Mouse (Mus musculus): ENCODE results near the gene Efcab14.

DNA sequence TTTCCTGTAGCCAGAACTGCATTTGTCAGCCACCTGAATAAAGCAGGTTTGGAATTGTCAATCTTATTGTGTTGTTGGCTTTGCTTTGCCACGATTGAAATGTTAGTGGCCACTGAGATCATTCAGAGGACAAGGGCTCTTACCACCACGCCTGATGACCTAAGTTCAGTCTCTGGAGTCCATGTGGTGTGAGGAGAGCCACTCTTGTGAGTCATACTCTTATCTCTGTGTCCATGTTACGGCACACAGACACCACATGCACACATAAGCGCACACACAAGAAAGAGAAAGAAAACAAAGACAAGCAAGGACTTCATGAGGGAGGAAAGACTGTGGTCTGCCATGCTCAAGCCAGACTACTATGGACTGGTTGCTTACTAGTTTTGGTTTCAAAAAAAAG, 5.6 kb downstream of the Efcab14 start:
- TF ChIP-seq CTCF (IDR thresholded peaks at IDR 0.05; ENCODE audit: low read depth, low read length), result no peak
- TF ChIP-seq POLR2A (IDR thresholded peaks at IDR 0.05; ENCODE audit: insufficient read depth, low read length), result no peak
- TF ChIP-seq EP300 (IDR thresholded peaks at IDR 0.05; ENCODE audit: insufficient read depth, low read depth, low read length), result no peak
